Mouse (Mus musculus) cerebellum, adult 2 months (tissue): Measurements from ENCODE around the gene Rbbp4.

Experiments
- CTCF ChIP-seq: fragments of 200-500 bp; IDR thresholded peaks from 2 replicates; pipeline ENCODE4 v1.5.1; 2011; ENCODE audit warnings: low read depth, mild to moderate bottlenecking, control low read depth, low read length, moderate library complexity, borderline replicate concordance; ENCODE audit not compliant: insufficient read depth
- POLR2A ChIP-seq: fragments of 200-500 bp; IDR thresholded peaks from 2 replicates; pipeline ENCODE4 v1.6.1; 2011; ENCODE audit warnings: low read length, control low read depth, borderline replicate concordance; ENCODE audit not compliant: insufficient read depth

GRCm38 (mm10) chr4:129263225-129264021 lies 71.7 kb downstream of the Rbbp4 start:
- TF ChIP-seq CTCF (no peak), POLR2A (no peak; the same call in 1 of the 2 replicates)
